8 mouse cellular contexts compared by ENCODE assay signal in the genomic region with DNA sequence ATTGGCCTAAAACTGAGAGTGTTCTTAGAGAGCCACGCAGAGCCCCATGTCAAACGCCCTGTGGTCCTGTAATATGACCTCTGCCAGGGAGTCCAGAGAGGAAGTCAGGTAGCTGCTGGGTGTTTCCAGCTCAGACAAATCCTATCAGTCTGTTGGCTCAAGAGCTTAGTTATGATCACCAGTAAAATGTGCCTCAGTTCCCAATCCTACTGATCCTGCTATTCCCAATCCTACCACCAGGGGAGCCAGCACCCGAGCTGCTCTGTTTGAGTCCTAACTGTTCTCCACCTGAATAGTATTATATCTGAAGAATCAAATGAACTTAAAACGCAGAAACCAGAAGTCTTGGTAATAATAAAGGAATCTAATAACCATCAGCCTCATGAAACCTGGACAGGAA.
DNase-seq lines count a peak whose midpoint lies in the region; ATAC-seq lines count a peak whose summit lies in the region.

No protein-coding gene starts in this region.

- H3K9ac ChIP-seq in kidney, embryonic 14.5 days (ENCODE audit: low read depth, low read length): no peak overlapping the region
- H3K9ac ChIP-seq in forebrain, embryonic 11.5 days (ENCODE audit: low read length): no peak overlapping the region

- 70% methylated on average over 4 of the region's 4 CpGs for WGBS in kidney, embryonic 14.5 days
- WGBS in forebrain, embryonic 11.5 days: 87% methylated on average over 4 of the region's 4 CpGs

- no peak overlapping the region for H3K27ac ChIP-seq in kidney, embryonic 14.5 days (ENCODE audit: low read depth, low read length)
- no peak overlapping the region for H3K27ac ChIP-seq in forebrain, embryonic 11.5 days (ENCODE audit: low read depth, low read length)

- ATAC-seq in kidney, embryonic 14.5 days (ENCODE audit: low FRiP score, low TSS enrichment): no peak
- ATAC-seq in forebrain, embryonic 11.5 days (replicated peaks; ENCODE audit: low FRiP score): no peak

- peaks cover 3% of the 10 kb centered on the region; the same call in 1 of the 2 replicates for H3K9me3 ChIP-seq in kidney, embryonic 14.5 days (ENCODE audit: control insufficient read depth, low read length)
- no peaks in the 10 kb centered on the region for H3K9me3 ChIP-seq in forebrain, embryonic 11.5 days (ENCODE audit: control insufficient read depth, low read length)

- DNase-seq in adrenal gland, postnatal 25 days: peak; percentile 18
- DNase-seq in adrenal gland, adult 8-10 months: no peak
- peak; percentile 18 for DNase-seq in kidney, postnatal 10 days
- DNase-seq in NIH3T3 (ENCODE audit: low read depth): peak; percentile 44
- peak; percentile 16 for DNase-seq in heart, postnatal 4 days
- peak; percentile 67 for DNase-seq in thymus, postnatal 4 days
- no peak for DNase-seq in forebrain, embryonic 11.5 days (ENCODE audit: low spot score)

- H3K4me2 ChIP-seq in kidney, embryonic 14.5 days (replicated peaks; ENCODE audit: low read depth, low read length): no peak overlapping the region
- no peak overlapping the region for H3K4me2 ChIP-seq in forebrain, embryonic 11.5 days (ENCODE audit: low read depth, low read length, severe bottlenecking)

- no peak overlapping the region for H3K4me3 ChIP-seq in kidney, embryonic 14.5 days (ENCODE audit: low read length)
- no peak overlapping the region for H3K4me3 ChIP-seq in forebrain, embryonic 11.5 days (ENCODE audit: low read depth, low read length)

- no peaks in the 10 kb centered on the region for H3K4me1 ChIP-seq in kidney, embryonic 14.5 days (ENCODE audit: control insufficient read depth, insufficient read depth, low read length)
- no peaks in the 10 kb centered on the region for H3K4me1 ChIP-seq in forebrain, embryonic 11.5 days (replicated peaks; ENCODE audit: control insufficient read depth, insufficient read depth, low read length)

- no peaks in the 10 kb centered on the region for H3K27me3 ChIP-seq in kidney, embryonic 14.5 days (ENCODE audit: control insufficient read depth, insufficient read depth, low read length)
- H3K27me3 ChIP-seq in forebrain, embryonic 11.5 days (ENCODE audit: control insufficient read depth, insufficient read depth, low read length): no peaks in the 10 kb centered on the region

- no peaks in the 10 kb centered on the region for H3K36me3 ChIP-seq in kidney, embryonic 14.5 days (ENCODE audit: control insufficient read depth, insufficient read depth, low read length)
- H3K36me3 ChIP-seq in forebrain, embryonic 11.5 days (ENCODE audit: control insufficient read depth, insufficient read depth, low read length): no peaks in the 10 kb centered on the region

Comparison
In these comparisons a context has a peak if more than half of its experiments do, and no peak if none do; other contexts are left out.
1. DNase-seq: peak in adrenal gland, postnatal 25 days (single experiment), kidney, postnatal 10 days (single experiment), NIH3T3 (single experiment), heart, postnatal 4 days (single experiment) and thymus, postnatal 4 days (single experiment); none in adrenal gland, adult 8-10 months (single experiment) and forebrain, embryonic 11.5 days (single experiment).